ENCODE assay signal across 12 mouse cellular contexts in genomic region chr19:55642361-55642760, GRCm38 (mm10).
"Had no signal": no experiment of that assay in that cellular context is flagged by ENCODE, and none has a peak within 500 bp of the region (broad histone marks: within the 10 kb centered on the region; RNA-seq: fewer than 3 reads in every experiment).

No protein-coding gene starts in this region.

- H3K27me3 ChIP-seq: liver, embryonic 13.5 days; lung, embryonic 15.5 days; stomach, embryonic 15.5 days had no signal

- DNase-seq: kidney, adult 8-10 months; kidney, postnatal 25 days; left cerebral cortex, postnatal 4 days; liver; liver, embryonic 13.5 days; liver, postnatal 0 days; lung, postnatal 14 days; midbrain, embryonic 14.5 days; right cerebral cortex, postnatal 14 days; thymus, postnatal 4 days had no signal

- H3K36me3 ChIP-seq: liver, embryonic 13.5 days; lung, embryonic 15.5 days; stomach, embryonic 15.5 days had no signal

- H3K27ac ChIP-seq: lung, embryonic 15.5 days had no signal

- H3K9me3 ChIP-seq: liver, embryonic 13.5 days; lung, embryonic 15.5 days; stomach, embryonic 15.5 days had no signal

- H3K4me1 ChIP-seq: lung, embryonic 15.5 days; stomach, embryonic 15.5 days had no signal

- H3K9ac ChIP-seq: liver, postnatal 0 days; lung, embryonic 15.5 days; stomach, embryonic 15.5 days had no signal
